Mouse (Mus musculus) lung, embryonic 16.5 days (tissue): Measurements from ENCODE around the gene Chadl. TPM values are rescaled to one million over a fixed set of nuclear protein-coding genes. Genes with fewer than 3 reads are reported as not detected.
"Not testable (repeated sequence)": the region's sequence is repeated elsewhere in the genome, so short reads cannot be mapped to it uniquely, and the experiment has no call there.

ENCODE experiments used
- ATAC-seq: fragments of 200-750 bp; cut with Nextera tagmentation; 2 replicates; pipeline ENCODE4 v1.8.0; 2017; ENCODE audit warnings: low read depth, mild to moderate bottlenecking, moderate library complexity
- H3K27ac ChIP-seq: fragments of 300-500 bp; sonication (generic); 2 replicates; pipeline ENCODE4 v1.5.1; 2014; ENCODE audit warnings: mild to moderate bottlenecking, control low read depth, low read length
- H3K27me3 ChIP-seq: fragments of 300-500 bp; sonication (generic); 2 replicates; pipeline ENCODE4 v1.6.1; 2014; ENCODE audit warnings: low read depth, low read length, mixed read lengths; ENCODE audit not compliant: control insufficient read depth, insufficient read depth
- H3K36me3 ChIP-seq: fragments of 300-500 bp; sonication (generic); 2 replicates; pipeline ENCODE4 v1.6.1; 2014; ENCODE audit warnings: low read length; ENCODE audit not compliant: control insufficient read depth, insufficient read depth
- H3K4me1 ChIP-seq: fragments of 300-500 bp; sonication (generic); replicated peaks from 2 replicates; pipeline ENCODE4 v1.6.1; 2014; ENCODE audit warnings: low read length, mixed read lengths; ENCODE audit not compliant: control insufficient read depth, insufficient read depth
- H3K4me2 ChIP-seq: fragments of 300-500 bp; sonication (generic); 2 replicates; pipeline ENCODE4 v1.6.1; 2014; ENCODE audit warnings: low read depth, low read length, control low read depth
- H3K4me3 ChIP-seq: fragments of 300-500 bp; sonication (generic); 2 replicates; pipeline ENCODE4 v1.5.1; 2014; ENCODE audit warnings: mild to moderate bottlenecking, low read length, control low read depth
- H3K9ac ChIP-seq: fragments of 300-500 bp; sonication (generic); 2 replicates; pipeline ENCODE4 v1.6.1; 2014; ENCODE audit warnings: low read length, control low read depth
- H3K9me3 ChIP-seq: fragments of 300-500 bp; sonication (generic); 2 replicates; pipeline ENCODE4 v1.6.1; 2016; ENCODE audit warnings: low read length; ENCODE audit not compliant: control insufficient read depth
- WGBS: fragments of 180-500 bp; shearing (Covaris S2); extraction: QIAGEN DNeasy Blood & Tissue Kit; methylation state at CpG from one replicate; pipeline ENCODE4 v1.1.7; 2014; 5-methylcytosine and 5-hydroxymethylcytosine counted together
- polyA plus RNA-seq: library from polyadenylated mRNA; unstranded; fragments of >200 nt; fragmentation: Nextera tagmentation; extraction: Ambion mirVana; gene quantifications from 2 replicates; pipeline ENCODE4 v1.2.1, GENCODE M21; 2015

Gene Chadl
- polyA plus RNA-seq, 1 experiment from 2014 or later, result 5.6 TPM

- H3K4me3 ChIP-seq, result no peak overlapping the region
- ATAC-seq, result no peak
- H3K36me3 ChIP-seq, result peaks cover 38% of the 10 kb centered on the region
- H3K9ac ChIP-seq, result no peak overlapping the region
- no peaks in the 10 kb centered on the region for H3K9me3 ChIP-seq
- H3K27me3 ChIP-seq, result no peaks in the 10 kb centered on the region
- H3K27ac ChIP-seq, result no peak overlapping the region
- H3K4me1 ChIP-seq, result no peaks in the 10 kb centered on the region
- WGBS, result 75% methylated on average over 3 of the region's 3 CpGs
- H3K4me2 ChIP-seq, result no peak overlapping the region
These were observed 6.0 kb upstream of the Chadl start for GRCm38 (mm10) chr15:81703094-81703489.

- no peak overlapping the region for H3K4me2 ChIP-seq
- no peak for ATAC-seq
- H3K4me1 ChIP-seq, result no peaks in the 10 kb centered on the region
- 86% methylated on average over 13 of the region's 13 CpGs for WGBS
- no peak overlapping the region for H3K9ac ChIP-seq
- no peaks in the 10 kb centered on the region for H3K27me3 ChIP-seq
- H3K27ac ChIP-seq, result no peak overlapping the region
- peaks cover 34% of the 10 kb centered on the region for H3K36me3 ChIP-seq
- no peak overlapping the region for H3K4me3 ChIP-seq
- H3K9me3 ChIP-seq, result no peaks in the 10 kb centered on the region
These were observed 5.4 kb upstream of the Chadl start for GRCm38 (mm10) chr15:81702306-81703093.

- H3K4me3 ChIP-seq, H3K27ac ChIP-seq, H3K9me3 ChIP-seq, H3K9ac ChIP-seq, H3K4me1 ChIP-seq, H3K27me3 ChIP-seq, ATAC-seq, H3K4me2 ChIP-seq: not testable (repeated sequence)
- peaks cover 33% of the 10 kb centered on the region for H3K36me3 ChIP-seq
- 73% methylated on average over 4 of the region's 4 CpGs for WGBS
These were observed 4.3 kb upstream of the Chadl start for GRCm38 (mm10) chr15:81701350-81701749.

GRCm38 (mm10) chr15:81700601-81701000 is 3.5 kb upstream of the Chadl start:
- Histone ChIP-seq H3K4me1 (no peaks in the 10 kb centered on the region), H3K9me3 (no peaks in the 10 kb centered on the region), H3K4me2 (no peak overlapping the region), H3K4me3 (no peak overlapping the region), H3K9ac (no peak overlapping the region), H3K27ac (no peak overlapping the region), H3K27me3 (peaks cover 2% of the 10 kb centered on the region), H3K36me3 (peaks cover 25% of the 10 kb centered on the region)
- 57% methylated on average over 8 of the region's 8 CpGs for WGBS
- ATAC-seq, result no peak

GRCm38 (mm10) chr15:81700161-81700560 is 3.1 kb upstream of the Chadl start:
- Histone ChIP-seq H3K9me3 (no peaks in the 10 kb centered on the region), H3K4me1 (no peaks in the 10 kb centered on the region), H3K4me3 (no peak overlapping the region), H3K9ac (no peak overlapping the region), H3K27me3 (peaks cover 7% of the 10 kb centered on the region), H3K27ac (no peak overlapping the region), H3K4me2 (no peak overlapping the region), H3K36me3 (peaks cover 22% of the 10 kb centered on the region)
- 70% methylated on average over 2 of the region's 2 CpGs for WGBS
- no peak for ATAC-seq

- 40% methylated on average over 2 of the region's 2 CpGs for WGBS
- Histone ChIP-seq H3K27ac (no peak overlapping the region), H3K4me2 (no peak overlapping the region), H3K27me3 (peaks cover 22% of the 10 kb centered on the region), H3K36me3 (peaks cover 8% of the 10 kb centered on the region), H3K4me1 (peaks cover 8% of the 10 kb centered on the region; the same call in 1 of the 2 replicates), H3K9ac (no peak overlapping the region), H3K9me3 (no peaks in the 10 kb centered on the region), H3K4me3 (no peak overlapping the region)
- 0 out of 2 replicates have a peak, but pooled peaks have one; percentile 22 for ATAC-seq
These were observed 1.4 kb upstream of the Chadl start for GRCm38 (mm10) chr15:81698532-81698931.

GRCm38 (mm10) chr15:81697847-81698246 is 760 bp upstream of the Chadl start:
- Histone ChIP-seq H3K27ac (no peak overlapping the region), H3K4me3 (no peak overlapping the region), H3K27me3 (peaks cover 29% of the 10 kb centered on the region), H3K36me3 (peaks cover 2% of the 10 kb centered on the region; the same call in 1 of the 2 replicates), H3K9ac (no peak overlapping the region), H3K4me1 (peaks cover 8% of the 10 kb centered on the region; the same call in 1 of the 2 replicates), H3K4me2 (no peak overlapping the region), H3K9me3 (no peaks in the 10 kb centered on the region)
- no peak for ATAC-seq
- 43% methylated on average over 3 of the region's 3 CpGs for WGBS

- H3K9me3 ChIP-seq, result no peaks in the 10 kb centered on the region
- peak overlapping the region; percentile 99 for H3K4me2 ChIP-seq
- no peaks in the 10 kb centered on the region for H3K36me3 ChIP-seq
- H3K4me3 ChIP-seq, result peak overlapping the region; percentile 60
- ATAC-seq, result no peak
- peaks cover 8% of the 10 kb centered on the region; the same call in 1 of the 2 replicates for H3K4me1 ChIP-seq
- no peak overlapping the region; the same call in 1 of the 2 replicates for H3K27ac ChIP-seq
- peak overlapping the region; percentile 77 for H3K9ac ChIP-seq
- peaks cover 33% of the 10 kb centered on the region for H3K27me3 ChIP-seq
- WGBS, result 28% methylated on average over 19 of the region's 19 CpGs
These were observed 2.2 kb downstream of the Chadl start for GRCm38 (mm10) chr15:81694891-81695290.

- H3K4me3 ChIP-seq, result peak overlapping the region; percentile 60
- WGBS, result under 1% methylated on average over 71 of the region's 107 CpGs
- H3K4me1 ChIP-seq, result peaks cover 8% of the 10 kb centered on the region; the same call in 1 of the 2 replicates
- peak overlapping the region; percentile 77 for H3K9ac ChIP-seq
- peak overlapping the region; percentile 24; the same call in 1 of the 2 replicates for H3K27ac ChIP-seq
- no peaks in the 10 kb centered on the region for H3K9me3 ChIP-seq
- H3K4me2 ChIP-seq, result peak overlapping the region; percentile 99
- peak; percentile 88 for ATAC-seq
- H3K36me3 ChIP-seq, result no peaks in the 10 kb centered on the region
- H3K27me3 ChIP-seq, result peaks cover 33% of the 10 kb centered on the region
These were observed 2.9 kb downstream of the Chadl start for GRCm38 (mm10) chr15:81693967-81694881.
